Mouse (Mus musculus): ENCODE data around the gene Unc79. TPM values are rescaled to one million over a fixed set of nuclear protein-coding genes. Genes with fewer than 3 reads are reported as not detected.

The Unc79 gene
- polyA plus RNA-seq, 1 experiment from 2014 or later = 0.01 TPM

DNA sequence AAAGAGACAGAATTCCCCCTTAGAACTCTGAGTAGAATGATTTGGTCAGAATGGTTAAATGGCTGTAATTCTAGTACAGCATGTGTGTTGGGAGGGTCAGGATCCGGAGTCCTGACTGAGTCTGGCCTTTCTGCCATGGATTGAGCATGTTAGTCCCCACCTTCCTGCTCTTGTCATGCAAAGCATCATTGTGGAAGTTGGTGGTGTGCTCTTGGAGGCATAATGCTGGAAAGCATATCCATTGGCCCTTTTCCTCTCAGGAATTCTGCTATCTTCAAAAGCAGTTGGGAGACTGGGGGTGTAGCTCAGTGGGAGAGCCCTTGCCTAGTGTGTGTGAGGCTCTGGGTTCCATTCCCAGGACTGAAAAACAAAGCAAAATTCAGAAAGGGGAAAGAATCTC is 175.2 kb downstream of the Unc79 start:
- Histone ChIP-seq H3K36me3 (ENCODE audit: inconsistent target) (no peaks in the 10 kb centered on the region), H3K27ac (no peak overlapping the region), H3K4me3 (ENCODE audit: inconsistent target) (no peak overlapping the region), H3K79me2 (ENCODE audit: inconsistent target) (no peaks in the 10 kb centered on the region)
- 84% methylated on average over 1 of the region's 1 CpGs for WGBS (ENCODE audit: missing documents)

DNA sequence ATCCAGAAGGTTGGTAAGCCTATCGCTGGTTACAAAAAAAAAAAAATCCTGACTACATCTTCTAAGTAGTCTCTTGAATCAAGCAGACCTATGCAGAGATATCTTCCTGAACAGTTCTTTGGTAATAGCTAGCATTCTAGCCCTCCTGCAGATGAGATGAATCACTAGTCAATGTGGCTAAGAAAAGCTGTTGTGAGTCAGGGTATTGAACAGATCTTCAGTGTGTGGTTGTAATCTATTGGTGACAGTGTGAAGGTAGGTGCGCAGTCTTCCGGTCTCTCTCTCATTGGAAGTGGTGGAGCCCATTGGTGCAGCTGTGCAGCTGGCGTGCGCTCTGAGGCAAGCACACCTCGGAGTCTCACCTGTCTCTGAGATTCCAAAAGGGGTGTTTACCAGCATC is 180.3 kb downstream of the Unc79 start:
- no peaks in the 10 kb centered on the region for H3K36me3 ChIP-seq (ENCODE audit: inconsistent target)
- H3K4me3 ChIP-seq (ENCODE audit: inconsistent target) = no peak overlapping the region
- WGBS (ENCODE audit: missing documents) = 92% methylated on average over 6 of the region's 6 CpGs
- no peaks in the 10 kb centered on the region for H3K79me2 ChIP-seq (ENCODE audit: inconsistent target)
- H3K27ac ChIP-seq = no peak overlapping the region

DNA sequence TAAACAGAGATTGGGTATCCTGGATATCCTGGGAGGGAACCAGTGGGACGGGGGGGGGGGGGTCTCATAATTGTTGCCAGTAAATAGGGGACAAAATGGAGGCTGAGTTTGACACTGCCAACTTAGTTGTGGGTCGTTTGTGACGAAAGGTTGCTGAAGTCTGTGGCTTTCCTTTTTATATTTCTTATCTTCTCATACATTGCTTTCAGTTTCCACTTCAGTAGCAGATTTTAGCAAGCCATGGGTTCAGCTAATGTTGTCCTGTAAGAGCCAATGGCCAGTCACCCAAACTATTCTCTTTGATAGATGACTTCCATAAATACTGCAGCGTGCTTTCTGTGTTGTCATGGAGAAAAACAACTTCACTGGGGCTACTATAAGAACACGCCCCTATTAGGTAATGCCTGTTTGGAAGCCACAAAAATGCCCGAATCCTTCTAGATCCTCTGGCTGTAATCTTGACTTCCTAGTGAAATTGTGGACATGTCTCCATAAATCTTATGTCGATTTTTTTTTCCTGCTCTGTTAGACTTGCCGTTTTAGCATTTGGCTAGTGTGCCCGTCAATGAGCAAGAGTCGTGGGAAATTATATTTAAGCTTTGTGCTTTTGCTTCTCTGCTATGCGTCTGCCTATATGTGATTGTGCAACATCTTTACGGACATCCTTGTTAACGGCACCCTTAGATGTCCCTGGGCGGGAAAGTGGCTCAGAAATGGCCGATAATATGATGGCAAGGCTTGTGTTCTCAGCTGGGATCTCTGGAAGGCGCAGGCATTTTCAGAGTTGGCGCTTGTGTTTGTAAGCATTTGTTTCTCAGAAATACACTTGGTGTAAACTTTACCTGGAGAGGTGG is 181.0 kb downstream of the Unc79 start:
- H3K79me2 ChIP-seq (ENCODE audit: inconsistent target) = no peaks in the 10 kb centered on the region
- H3K4me3 ChIP-seq (ENCODE audit: inconsistent target) = no peak overlapping the region
- WGBS (ENCODE audit: missing documents) = 19% methylated on average over 17 of the region's 17 CpGs
- no peak overlapping the region for H3K27ac ChIP-seq
- H3K36me3 ChIP-seq (ENCODE audit: inconsistent target) = no peaks in the 10 kb centered on the region

- H3K27ac ChIP-seq = no peak overlapping the region
- H3K36me3 ChIP-seq (ENCODE audit: inconsistent target) = no peaks in the 10 kb centered on the region
- WGBS (ENCODE audit: missing documents) = 89% methylated on average over 6 of the region's 6 CpGs
- H3K4me3 ChIP-seq (ENCODE audit: inconsistent target) = no peak overlapping the region
- H3K79me2 ChIP-seq (ENCODE audit: inconsistent target) = no peaks in the 10 kb centered on the region
Observed at GRCm38 (mm10) chr12:103131419-103131818, 182.8 kb downstream of the Unc79 start.

DNA sequence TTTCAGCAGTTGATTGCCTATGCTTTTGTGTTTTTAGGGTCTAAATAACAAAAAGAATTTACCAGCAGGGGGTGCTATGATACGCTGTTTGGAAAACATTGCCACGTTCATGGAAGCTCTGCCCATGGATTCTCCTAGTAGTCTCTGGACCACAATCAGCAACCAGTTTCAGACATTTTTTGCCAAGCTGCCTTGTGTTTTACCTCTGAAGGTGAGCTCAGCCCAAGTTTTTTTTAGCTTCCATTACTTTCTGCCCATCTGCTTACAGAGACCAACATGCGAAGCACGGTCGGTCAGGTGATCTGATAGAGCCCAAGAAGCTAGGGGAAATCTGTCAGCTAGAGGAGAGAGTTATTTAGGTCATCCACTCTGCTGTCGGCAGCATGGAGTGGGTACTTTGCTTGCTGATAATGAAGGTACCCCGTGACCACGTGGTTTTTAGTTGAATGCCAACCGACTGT is 193.9 kb downstream of the Unc79 start:
- H3K79me2 ChIP-seq (ENCODE audit: inconsistent target) = no peaks in the 10 kb centered on the region
- 2% methylated on average over 9 of the region's 9 CpGs for WGBS (ENCODE audit: missing documents)
- H3K27ac ChIP-seq = no peak overlapping the region
- peak overlapping the region; percentile 5; the same call in 1 of the 2 replicates for H3K4me3 ChIP-seq (ENCODE audit: inconsistent target)
- H3K36me3 ChIP-seq (ENCODE audit: inconsistent target) = no peaks in the 10 kb centered on the region

DNA sequence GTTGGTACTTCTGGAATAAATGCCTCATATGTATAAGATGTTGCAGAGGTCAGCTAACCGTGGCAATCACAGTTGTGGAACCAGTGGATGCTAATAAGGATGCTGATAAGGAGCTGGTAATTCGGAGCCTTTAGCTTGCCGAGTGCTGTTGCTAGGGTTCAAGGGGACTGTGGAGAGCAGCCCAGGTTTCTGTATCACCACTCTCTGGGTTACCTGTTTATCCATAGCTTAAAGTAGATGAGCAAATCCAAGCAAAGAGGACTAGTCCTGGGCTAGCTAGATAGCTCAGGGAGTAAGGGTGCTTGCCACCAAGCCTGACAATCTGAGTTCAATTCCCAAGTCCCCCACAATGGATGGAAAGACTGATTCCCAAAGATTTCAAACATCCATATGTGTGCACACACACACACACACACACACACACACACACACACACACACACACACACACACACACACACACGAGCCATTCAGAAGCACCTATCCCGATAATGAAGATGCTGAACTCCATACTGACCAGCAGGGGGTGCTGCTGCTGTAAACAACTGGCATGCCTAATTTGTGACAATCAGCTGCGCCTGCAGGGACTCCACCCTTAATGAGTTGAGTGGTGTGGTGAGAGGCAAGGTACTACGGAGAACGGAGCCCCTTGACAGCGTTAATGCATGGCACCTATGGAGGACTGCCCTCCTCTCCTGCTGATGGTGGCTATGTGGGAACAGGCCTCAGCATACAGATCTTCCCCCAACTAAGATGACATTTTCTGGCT is 195.3 kb downstream of the Unc79 start:
- 44% methylated on average over 8 of the region's 9 CpGs for WGBS (ENCODE audit: missing documents)
- no peaks in the 10 kb centered on the region for H3K79me2 ChIP-seq (ENCODE audit: inconsistent target)
- no peaks in the 10 kb centered on the region for H3K36me3 ChIP-seq (ENCODE audit: inconsistent target)
- H3K4me3 ChIP-seq (ENCODE audit: inconsistent target) = no peak overlapping the region
- H3K27ac ChIP-seq = no peak overlapping the region

DNA sequence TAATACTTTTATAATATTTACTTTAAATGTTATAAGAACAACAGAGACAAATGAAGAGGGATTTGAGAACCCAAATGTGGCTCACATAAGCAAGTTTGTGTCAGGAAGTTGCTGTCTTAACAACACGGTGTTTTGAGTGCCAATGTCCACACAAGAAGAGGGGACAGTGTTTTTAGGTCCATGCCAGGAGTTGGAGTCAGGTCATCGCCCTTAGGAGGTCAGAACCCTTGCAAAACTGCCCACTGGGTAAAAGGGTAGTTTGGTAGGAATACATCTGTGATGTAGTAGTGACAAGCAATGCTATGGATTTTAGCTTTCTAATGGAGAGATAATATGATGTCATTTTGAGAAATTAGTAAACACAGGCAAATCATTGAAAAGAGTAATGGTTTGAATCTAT is 201.6 kb downstream of the Unc79 start:
- H3K79me2 ChIP-seq (ENCODE audit: inconsistent target) = no peaks in the 10 kb centered on the region
- 69% methylated on average over 2 of the region's 2 CpGs for WGBS (ENCODE audit: missing documents)
- H3K36me3 ChIP-seq (ENCODE audit: inconsistent target) = no peaks in the 10 kb centered on the region
- no peak overlapping the region for H3K4me3 ChIP-seq (ENCODE audit: inconsistent target)
- H3K27ac ChIP-seq = no peak overlapping the region

- no peaks in the 10 kb centered on the region for H3K79me2 ChIP-seq (ENCODE audit: inconsistent target)
- H3K27ac ChIP-seq = no peak overlapping the region
- no peaks in the 10 kb centered on the region for H3K36me3 ChIP-seq (ENCODE audit: inconsistent target)
- WGBS (ENCODE audit: missing documents) = 78% methylated on average over 2 of the region's 2 CpGs
- no peak overlapping the region for H3K4me3 ChIP-seq (ENCODE audit: inconsistent target)
Observed at GRCm38 (mm10) chr12:103154927-103155326, 206.3 kb downstream of the Unc79 start.

DNA sequence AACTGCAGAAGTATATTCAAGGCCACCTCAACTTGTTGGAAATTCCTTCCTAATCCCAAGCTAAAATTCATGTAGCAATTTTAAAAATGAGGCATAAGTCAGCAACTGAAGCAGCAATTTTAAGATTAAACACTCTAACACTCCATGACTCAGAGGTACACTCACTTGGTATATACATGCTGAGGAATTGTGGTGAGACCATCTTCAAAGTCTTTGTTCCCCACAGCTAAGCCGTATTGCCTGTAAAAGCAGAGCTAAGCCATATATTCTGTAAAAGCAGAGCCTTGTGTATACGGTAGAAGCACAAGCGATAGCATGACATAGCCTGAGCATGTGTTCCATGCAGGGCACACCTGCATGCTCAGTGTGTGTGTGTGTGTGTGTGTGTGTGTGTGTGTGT is 206.7 kb downstream of the Unc79 start:
- 95% methylated on average over 3 of the region's 3 CpGs for WGBS (ENCODE audit: missing documents)
- Histone ChIP-seq H3K36me3 (ENCODE audit: inconsistent target) (no peaks in the 10 kb centered on the region), H3K4me3 (ENCODE audit: inconsistent target) (no peak overlapping the region), H3K79me2 (ENCODE audit: inconsistent target) (no peaks in the 10 kb centered on the region), H3K27ac (no peak overlapping the region)

- Histone ChIP-seq H3K4me3 (ENCODE audit: inconsistent target) (no peak overlapping the region), H3K27ac (no peak overlapping the region), H3K79me2 (ENCODE audit: inconsistent target) (no peaks in the 10 kb centered on the region), H3K36me3 (ENCODE audit: inconsistent target) (no peaks in the 10 kb centered on the region)
- WGBS (ENCODE audit: missing documents) = 91% methylated on average over 18 of the region's 18 CpGs
Observed at GRCm38 (mm10) chr12:103157129-103157910, 208.7 kb downstream of the Unc79 start.

- Histone ChIP-seq H3K4me3 (ENCODE audit: inconsistent target) (no peak overlapping the region), H3K79me2 (ENCODE audit: inconsistent target) (no peaks in the 10 kb centered on the region), H3K36me3 (ENCODE audit: inconsistent target) (no peaks in the 10 kb centered on the region), H3K27ac (no peak overlapping the region)
- 93% methylated on average over 8 of the region's 8 CpGs for WGBS (ENCODE audit: missing documents)
Observed at GRCm38 (mm10) chr12:103159016-103159415, 210.4 kb downstream of the Unc79 start.

DNA sequence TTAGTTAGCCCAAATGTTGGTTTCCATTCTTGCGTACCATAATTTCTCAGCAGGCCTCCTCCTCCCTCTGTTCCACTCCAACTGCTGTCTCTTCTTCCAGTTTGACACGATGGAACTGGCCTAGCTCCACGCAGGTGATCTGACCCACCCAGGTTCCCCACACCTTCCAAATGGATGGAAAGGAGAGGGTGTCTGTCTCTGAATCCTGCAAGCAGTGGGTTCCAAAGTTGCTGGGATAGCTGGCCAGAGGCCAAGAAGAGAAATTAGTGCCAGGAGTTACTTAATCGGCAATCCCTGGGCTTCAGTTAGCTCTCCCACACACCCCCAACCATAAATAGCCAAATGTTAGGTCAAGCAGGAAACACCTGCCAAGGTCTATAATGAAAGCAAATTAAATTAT is 212.1 kb downstream of the Unc79 start:
- Histone ChIP-seq H3K36me3 (ENCODE audit: inconsistent target) (no peaks in the 10 kb centered on the region), H3K79me2 (ENCODE audit: inconsistent target) (no peaks in the 10 kb centered on the region), H3K4me3 (ENCODE audit: inconsistent target) (no peak overlapping the region), H3K27ac (no peak overlapping the region)
- WGBS (ENCODE audit: missing documents) = 89% methylated on average over 4 of the region's 4 CpGs

DNA sequence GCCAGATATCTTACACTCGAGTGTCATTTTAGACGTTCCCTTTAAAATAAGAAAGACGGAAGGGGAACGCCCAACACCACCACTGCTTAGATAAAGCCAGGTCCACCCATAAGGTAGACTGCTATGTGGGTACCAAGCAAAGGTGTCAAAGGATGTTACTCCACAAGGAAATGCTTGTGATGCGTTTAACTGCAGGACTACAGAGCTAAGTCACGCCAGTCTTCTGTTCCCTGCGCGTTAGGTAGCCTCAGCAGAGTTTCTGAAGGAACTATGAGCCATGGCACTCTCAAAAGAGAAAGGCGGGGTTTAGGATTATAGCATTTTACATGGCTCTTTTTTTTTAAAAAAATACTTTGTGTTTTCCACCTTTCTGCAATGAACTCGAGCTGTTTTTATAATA is 214.9 kb downstream of the Unc79 start:
- Histone ChIP-seq H3K4me3 (ENCODE audit: inconsistent target) (no peak overlapping the region), H3K27ac (no peak overlapping the region), H3K79me2 (ENCODE audit: inconsistent target) (no peaks in the 10 kb centered on the region), H3K36me3 (ENCODE audit: inconsistent target) (no peaks in the 10 kb centered on the region)
- WGBS (ENCODE audit: missing documents) = 84% methylated on average over 10 of the region's 10 CpGs

- no peaks in the 10 kb centered on the region for H3K36me3 ChIP-seq (ENCODE audit: inconsistent target)
- no peaks in the 10 kb centered on the region for H3K79me2 ChIP-seq (ENCODE audit: inconsistent target)
- H3K27ac ChIP-seq = no peak overlapping the region
- no peak overlapping the region for H3K4me3 ChIP-seq (ENCODE audit: inconsistent target)
- whole genome bisulfite sequencing (ENCODE audit: missing documents) = 81% methylated on average over 14 of the region's 14 CpGs
Observed at GRCm38 (mm10) chr12:103164101-103165030, 215.7 kb downstream of the Unc79 start.
